Mouse (Mus musculus) heart, adult 2 months (tissue): ENCODE results near the gene Tex26.

Experiments
- CTCF ChIP-seq: fragments of 200-600 bp; IDR thresholded peaks from 2 replicates; pipeline ENCODE4 v1.8.1; 2022; ENCODE audit warnings: antibody characterized with exemption, mild to moderate bottlenecking, moderate library complexity
- EP300 ChIP-seq: fragments of 200-500 bp; IDR thresholded peaks from 2 replicates; pipeline ENCODE4 v1.6.1; 2011; ENCODE audit warnings: low read depth, low read length, control low read depth; ENCODE audit not compliant: insufficient read depth
- POLR2A ChIP-seq: fragments of 200-500 bp; IDR thresholded peaks from 2 replicates; pipeline ENCODE4 v1.6.1; 2011; ENCODE audit warnings: mild to moderate bottlenecking, low read depth, low read length, control low read depth; ENCODE audit not compliant: insufficient read depth

DNA sequence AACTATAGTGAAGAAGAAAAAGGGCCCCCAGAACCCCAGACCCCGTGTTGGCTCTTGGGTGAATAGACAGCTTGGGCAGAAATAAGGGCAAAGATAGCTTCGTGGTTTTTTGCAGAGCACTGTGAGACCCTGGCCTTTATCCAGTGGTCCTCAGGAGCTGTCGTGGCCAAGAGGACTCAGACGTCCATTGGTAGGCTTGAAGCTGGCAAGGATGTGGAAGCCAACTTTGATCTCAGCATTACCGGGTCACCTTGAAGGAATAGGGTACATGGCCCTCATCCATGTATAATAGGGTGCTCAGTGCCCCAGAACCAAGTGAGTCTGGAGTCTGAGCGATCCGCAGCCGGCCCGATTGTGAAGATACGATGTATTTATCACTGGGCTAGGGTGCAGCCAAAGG is 26.8 kb upstream of the Tex26 start:
- no peak for TF ChIP-seq CTCF
- TF ChIP-seq EP300 = no peak
- TF ChIP-seq POLR2A = no peak
